Mouse (Mus musculus) bone marrow macrophage, adult 2 months (primary cell): ENCODE data around the gene Olfr536.

Source experiments
- CTCF ChIP-seq: IDR thresholded peaks from 2 replicates; pipeline ENCODE4 v1.5.1; 2012; ENCODE audit warnings: low read depth, mild to moderate bottlenecking, low read length, moderate library complexity
- POLR2A ChIP-seq: IDR thresholded peaks from 2 replicates; pipeline ENCODE4 v1.6.1; 2012; ENCODE audit warnings: mild to moderate bottlenecking, low read depth, low read length, borderline replicate concordance

- TF ChIP-seq CTCF (no peak), POLR2A (no peak)
Observed at GRCm38 (mm10) chr7:140494702-140495101, 12.5 kb downstream of the Olfr536 start.
